Mouse (Mus musculus) myocyte (in vitro differentiated cells): ENCODE results near the gene Tex11.

ENCODE experiments used
- E2F4 ChIP-seq: IDR thresholded peaks from one replicate; pipeline ENCODE4 v1.6.1; 2011; ENCODE audit warnings: mild to moderate bottlenecking, control low read depth, moderate library complexity; ENCODE audit not compliant: insufficient read depth
- MYOD1 ChIP-seq, 3 experiments: IDR thresholded peaks; one replicate each; pipeline ENCODE4 v1.6.1; 2011; ENCODE audit warnings: control low read depth in 2 of 3, low read depth in 2 of 3, mild to moderate bottlenecking in 2 of 3, moderate library complexity in 1 of 3; ENCODE audit not compliant: insufficient read length in 2 of 3, control insufficient read depth in 1 of 3
- MYOG ChIP-seq, 3 experiments: IDR thresholded peaks; one replicate each; pipeline ENCODE4 v1.6.1; 2011; ENCODE audit warnings: control low read depth in 2 of 3, low read depth in 2 of 3, mild to moderate bottlenecking in 2 of 3; ENCODE audit not compliant: insufficient read length in 2 of 3, control insufficient read depth in 1 of 3, insufficient read depth in 1 of 3
- POLR2A ChIP-seq: IDR thresholded peaks from one replicate; pipeline ENCODE4 v1.6.1; 2011; ENCODE audit warnings: low read depth, mild to moderate bottlenecking, control low read depth, moderate library complexity; ENCODE audit not compliant: insufficient read length
- REST ChIP-seq: IDR thresholded peaks from one replicate; pipeline ENCODE4 v1.6.1; 2011; ENCODE audit warnings: mild to moderate bottlenecking, control low read depth, moderate library complexity; ENCODE audit not compliant: insufficient read depth, insufficient read length

GRCm38 (mm10) chrX:101063503-101063902 lies 4.0 kb upstream of the Tex11 start:
- TF ChIP-seq POLR2A (no peak), REST (no peak), MYOD1 (IDR thresholded peaks at IDR 0.05; ENCODE audit: control insufficient read depth in 1 of 3, insufficient read length in 2 of 3, low read depth in 2 of 3) (no peak), E2F4 (no peak), MYOG (IDR thresholded peaks at IDR 0.05; ENCODE audit: control insufficient read depth in 1 of 3, insufficient read depth in 1 of 3, insufficient read length in 2 of 3, low read depth in 2 of 3) (no peak)
